Mouse (Mus musculus) limb, embryonic 11.5 days (tissue): Measurements from ENCODE around the gene Gtsf1l. TPM values are rescaled to one million over a fixed set of nuclear protein-coding genes. Genes with fewer than 3 reads are reported as not detected.

Experiments
- ATAC-seq: fragments of 200-750 bp; cut with Nextera tagmentation; 2 replicates; pipeline ENCODE4 v1.8.0; 2017; ENCODE audit warnings: low read depth; ENCODE audit not compliant: insufficient number of reproducible peaks, low FRiP score, low TSS enrichment
- DNase-seq: peaks from one replicate; pipeline ENCODE4 v3.0.0-alpha.2; 2015; ENCODE audit warnings: low spot score
- H3K27ac ChIP-seq: fragments of 300-500 bp; sonication (generic); replicated peaks from 2 replicates; pipeline ENCODE4 v1.5.1; 2014; ENCODE audit warnings: low read depth, mild to moderate bottlenecking, low read length
- H3K27me3 ChIP-seq: fragments of 300-500 bp; sonication (generic); 2 replicates; pipeline ENCODE4 v1.6.1; 2014; ENCODE audit warnings: mild to moderate bottlenecking, low read length, mixed read lengths; ENCODE audit not compliant: control insufficient read depth, insufficient read depth
- H3K36me3 ChIP-seq: fragments of 300-500 bp; sonication (generic); 2 replicates; pipeline ENCODE4 v1.6.1; 2014; ENCODE audit warnings: mild to moderate bottlenecking, low read length, moderate library complexity, mixed read lengths; ENCODE audit not compliant: control insufficient read depth, insufficient read depth
- H3K4me1 ChIP-seq: fragments of 300-500 bp; sonication (generic); 2 replicates; pipeline ENCODE4 v1.6.1; 2014; ENCODE audit warnings: low read length, mixed read lengths; ENCODE audit not compliant: control insufficient read depth, insufficient read depth
- H3K4me2 ChIP-seq: fragments of 300-500 bp; sonication (generic); 2 replicates; pipeline ENCODE4 v1.6.1; 2014; ENCODE audit warnings: low read depth, mild to moderate bottlenecking, moderate library complexity; ENCODE audit not compliant: severe bottlenecking
- H3K4me3 ChIP-seq: fragments of 300-500 bp; sonication (generic); 2 replicates; pipeline ENCODE4 v1.5.1; 2014; ENCODE audit warnings: low read depth, low read length
- H3K9ac ChIP-seq: fragments of 300-500 bp; sonication (generic); 2 replicates; pipeline ENCODE4 v1.6.1; 2014; ENCODE audit warnings: mild to moderate bottlenecking, low read length
- H3K9me3 ChIP-seq: fragments of 300-500 bp; sonication (generic); 2 replicates; pipeline ENCODE4 v1.6.1; 2016; ENCODE audit warnings: low read length; ENCODE audit not compliant: control insufficient read depth
- WGBS: fragments of 180-500 bp; shearing (Covaris S2); extraction: QIAGEN DNeasy Blood & Tissue Kit; methylation state at CpG from one replicate; pipeline ENCODE4 v1.1.7; 2014; 5-methylcytosine and 5-hydroxymethylcytosine counted together
- polyA plus RNA-seq: library from polyadenylated mRNA; unstranded; fragments of >200 nt; fragmentation: Nextera tagmentation; extraction: Ambion mirVana; gene quantifications from 2 replicates; pipeline ENCODE4 v1.2.1, GENCODE M21; 2014

Gene Gtsf1l
- polyA plus RNA-seq, 1 experiment from 2014 or later: not detected

GRCm38 (mm10) chr2:163120626-163121352 lies 33.1 kb upstream of the Gtsf1l start:
- H3K9ac ChIP-seq: no peak overlapping the region
- ATAC-seq: no peak
- no peaks in the 10 kb centered on the region for H3K9me3 ChIP-seq
- H3K36me3 ChIP-seq: no peaks in the 10 kb centered on the region
- H3K4me1 ChIP-seq: peaks cover 2% of the 10 kb centered on the region; the same call in 1 of the 2 replicates
- DNase-seq: no peak
- WGBS: 72% methylated on average over 15 of the region's 15 CpGs
- no peak overlapping the region for H3K4me3 ChIP-seq
- no peak overlapping the region for H3K27ac ChIP-seq
- peaks cover 5% of the 10 kb centered on the region; the same call in 1 of the 2 replicates for H3K27me3 ChIP-seq
- H3K4me2 ChIP-seq: no peak overlapping the region

- no peak overlapping the region for H3K4me3 ChIP-seq
- 72% methylated on average over 16 of the region's 16 CpGs for WGBS
- no peak overlapping the region for H3K27ac ChIP-seq
- H3K4me2 ChIP-seq: no peak overlapping the region
- no peaks in the 10 kb centered on the region for H3K4me1 ChIP-seq
- H3K36me3 ChIP-seq: no peaks in the 10 kb centered on the region
- H3K27me3 ChIP-seq: no peaks in the 10 kb centered on the region
- DNase-seq: no peak
- no peaks in the 10 kb centered on the region for H3K9me3 ChIP-seq
- ATAC-seq: no peak
- no peak overlapping the region for H3K9ac ChIP-seq
These were observed 24.0 kb upstream of the Gtsf1l start for GRCm38 (mm10) chr2:163111413-163112201.

DNA sequence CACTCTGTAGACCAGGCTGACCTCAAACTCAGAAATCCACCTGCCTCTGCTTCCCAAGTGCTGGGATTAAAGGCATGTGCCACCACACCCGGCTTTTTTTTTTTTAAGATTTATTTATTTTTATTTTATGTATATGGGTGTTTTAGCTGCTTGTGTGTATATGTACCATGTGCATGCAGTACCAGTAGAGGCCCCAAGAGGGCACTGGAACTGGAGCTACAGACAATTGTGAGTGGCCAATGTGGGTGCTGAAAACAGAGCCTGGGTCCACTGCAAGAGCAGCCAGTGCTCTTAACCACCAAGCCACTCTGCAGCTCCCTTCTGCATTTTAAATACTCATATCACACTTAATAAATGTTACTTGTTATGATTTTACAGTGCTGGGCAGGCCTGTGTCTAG lies 23.1 kb upstream of the Gtsf1l start:
- ATAC-seq: no peak
- 100% methylated on average over 1 of the region's 1 CpGs for WGBS
- Histone ChIP-seq H3K27me3 (no peaks in the 10 kb centered on the region), H3K4me2 (no peak overlapping the region), H3K4me1 (no peaks in the 10 kb centered on the region), H3K9me3 (no peaks in the 10 kb centered on the region), H3K27ac (no peak overlapping the region), H3K4me3 (no peak overlapping the region), H3K36me3 (no peaks in the 10 kb centered on the region), H3K9ac (no peak overlapping the region)
- no peak for DNase-seq

GRCm38 (mm10) chr2:163108385-163108784 lies 20.7 kb upstream of the Gtsf1l start:
- H3K27me3 ChIP-seq: no peaks in the 10 kb centered on the region
- DNase-seq: no peak

GRCm38 (mm10) chr2:163104086-163104770 lies 16.6 kb upstream of the Gtsf1l start:
- peaks cover 2% of the 10 kb centered on the region; the same call in 1 of the 2 replicates for H3K4me1 ChIP-seq
- WGBS: 88% methylated on average over 13 of the region's 13 CpGs

More at GRCm38 (mm10) chr2:163108385-163108784, 20.7 kb upstream of the Gtsf1l start:
- Histone ChIP-seq H3K9ac (no peak overlapping the region), H3K36me3 (no peaks in the 10 kb centered on the region), H3K27ac (no peak overlapping the region), H3K4me1 (peaks cover 2% of the 10 kb centered on the region; the same call in 1 of the 2 replicates), H3K9me3 (no peaks in the 10 kb centered on the region), H3K4me2 (no peak overlapping the region), H3K4me3 (no peak overlapping the region)
- WGBS: 86% methylated on average over 9 of the region's 9 CpGs
- ATAC-seq: no peak

GRCm38 (mm10) chr2:163102900-163103653 lies 15.4 kb upstream of the Gtsf1l start:
- Histone ChIP-seq H3K4me3 (no peak overlapping the region), H3K4me2 (no peak overlapping the region), H3K9me3 (no peaks in the 10 kb centered on the region), H3K27me3 (no peaks in the 10 kb centered on the region), H3K36me3 (no peaks in the 10 kb centered on the region), H3K27ac (no peak overlapping the region), H3K4me1 (peaks cover 2% of the 10 kb centered on the region; the same call in 1 of the 2 replicates), H3K9ac (no peak overlapping the region)
- WGBS: 45% methylated on average over 18 of the region's 18 CpGs
- DNase-seq (peak; percentile 34), ATAC-seq (no peak)

More at GRCm38 (mm10) chr2:163104086-163104770, 16.6 kb upstream of the Gtsf1l start:
- Histone ChIP-seq H3K36me3 (no peaks in the 10 kb centered on the region), H3K27ac (no peak overlapping the region), H3K27me3 (no peaks in the 10 kb centered on the region), H3K9ac (no peak overlapping the region), H3K4me2 (no peak overlapping the region), H3K4me3 (no peak overlapping the region), H3K9me3 (no peaks in the 10 kb centered on the region)
- DNase-seq (no peak), ATAC-seq (no peak)

- peaks cover 2% of the 10 kb centered on the region; the same call in 1 of the 2 replicates for H3K4me1 ChIP-seq
- H3K27ac ChIP-seq: no peak overlapping the region
- H3K4me3 ChIP-seq: no peak overlapping the region
- H3K27me3 ChIP-seq: no peaks in the 10 kb centered on the region
- H3K36me3 ChIP-seq: no peaks in the 10 kb centered on the region
- H3K9ac ChIP-seq: no peak overlapping the region
- ATAC-seq (no peak), DNase-seq (no peak)
- H3K4me2 ChIP-seq: no peak overlapping the region
- no peaks in the 10 kb centered on the region for H3K9me3 ChIP-seq
- 67% methylated on average over 7 of the region's 7 CpGs for WGBS
These were observed 14.6 kb upstream of the Gtsf1l start for GRCm38 (mm10) chr2:163102216-163102615.
